In the genomic region with DNA sequence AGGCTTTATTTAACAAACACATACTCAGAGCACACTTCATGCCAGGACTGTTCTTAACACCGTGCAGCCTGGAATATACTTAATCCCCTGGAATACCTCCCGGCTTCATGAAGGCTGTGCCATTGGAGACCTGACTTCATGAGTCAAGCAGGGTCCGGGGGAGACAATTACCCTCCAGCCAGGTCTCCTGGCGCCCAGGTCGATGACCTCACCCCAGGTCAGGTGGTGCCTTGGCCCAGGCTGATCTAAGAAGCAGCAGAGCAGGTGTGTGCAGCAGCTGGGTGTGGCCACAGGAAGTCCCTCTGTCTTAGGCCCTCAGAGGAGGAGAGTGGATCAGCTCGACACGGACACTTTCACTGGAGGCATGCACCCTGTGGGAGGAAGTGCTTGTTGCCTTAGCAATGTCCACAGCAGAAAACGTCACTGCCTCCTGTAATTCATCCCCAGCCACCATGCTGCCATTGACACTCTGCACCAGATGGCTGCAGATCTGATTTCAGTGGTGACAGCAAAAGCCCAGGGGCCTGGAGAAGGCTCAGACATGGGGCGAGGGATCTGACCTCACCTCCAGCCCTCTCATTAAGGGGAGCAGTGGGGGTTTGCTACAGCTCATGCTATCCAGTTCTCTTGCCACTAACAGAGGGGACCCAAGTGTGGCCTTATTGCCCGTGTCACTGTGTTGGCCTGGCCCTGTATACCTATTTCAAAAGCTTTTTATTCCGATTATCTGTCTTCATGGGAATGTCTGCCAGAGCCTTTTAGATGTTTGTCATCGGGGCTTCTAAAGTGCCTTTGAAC, we compare ENCODE assay signal across 11 mouse cellular contexts.
DNase-seq lines count a peak whose midpoint lies in the region; ATAC-seq and TF ChIP-seq lines count a peak whose summit lies in the region.
"Had no signal": no experiment of that assay in that cellular context is flagged by ENCODE, and none has a peak within 500 bp of the region (broad histone marks: within the 10 kb centered on the region; RNA-seq: fewer than 3 reads in every experiment).

No protein-coding gene starts in this region.

- no peak overlapping the region for H3K4me3 ChIP-seq in hindbrain, embryonic 15.5 days
- H3K4me3 ChIP-seq in liver, postnatal 0 days (ENCODE audit: low read depth, low read length) = no peak overlapping the region

- H3K9ac ChIP-seq in hindbrain, embryonic 15.5 days = no peak overlapping the region
- H3K9ac ChIP-seq in liver, postnatal 0 days (replicated peaks) = no peak overlapping the region
- H3K9ac ChIP-seq: liver, embryonic 14.5 days had no signal

- no peak for TF ChIP-seq CTCF in liver, postnatal 0 days (IDR thresholded peaks at IDR 0.05; ENCODE audit: low read depth)

- no peaks in the 10 kb centered on the region for H3K9me3 ChIP-seq in hindbrain, embryonic 15.5 days
- H3K9me3 ChIP-seq in liver, postnatal 0 days (ENCODE audit: low read length) = no peaks in the 10 kb centered on the region

- DNase-seq in embryo, embryonic 10 days (ENCODE audit: low spot score) = peak; percentile 50
- DNase-seq in embryo, embryonic 9.5 days (ENCODE audit: extremely low spot score) = no peak
- DNase-seq in 3134 (ENCODE audit: extremely low read depth, insufficient read length, low spot score) = peak; percentile 13
- peak; percentile 24 to 67 for DNase-seq in lung, postnatal 4 days
- DNase-seq in Muller cell, postnatal 12 days (ENCODE audit: inconsistent ontology term) = no peak
- no peak for DNase-seq in cerebellum, adult 11 months
- DNase-seq in liver, postnatal 0 days = no peak
- DNase-seq: adrenal gland, postnatal 10 days; right cerebral cortex, postnatal 25 days had no signal

- no peak overlapping the region for H3K4me2 ChIP-seq in hindbrain, embryonic 15.5 days
- no peak overlapping the region for H3K4me2 ChIP-seq in liver, postnatal 0 days (ENCODE audit: low read depth, low read length)

- 49% methylated on average over 12 of the region's 12 CpGs for WGBS in hindbrain, embryonic 15.5 days
- WGBS in liver, postnatal 0 days (ENCODE audit: insufficient replicate concordance) = 52% methylated on average over 12 of the region's 12 CpGs

- H3K36me3 ChIP-seq in hindbrain, embryonic 15.5 days = no peaks in the 10 kb centered on the region
- no peaks in the 10 kb centered on the region for H3K36me3 ChIP-seq in liver, postnatal 0 days (replicated peaks; ENCODE audit: insufficient read depth, low read length)

- no peaks in the 10 kb centered on the region for H3K4me1 ChIP-seq in hindbrain, embryonic 15.5 days (replicated peaks)
- H3K4me1 ChIP-seq in liver, postnatal 0 days (ENCODE audit: insufficient read depth) = no peaks in the 10 kb centered on the region

- TF ChIP-seq EP300 in liver, postnatal 0 days (IDR thresholded peaks at IDR 0.05; ENCODE audit: low read depth) = no peak

- H3K27me3 ChIP-seq in hindbrain, embryonic 15.5 days = no peaks in the 10 kb centered on the region
- no peaks in the 10 kb centered on the region for H3K27me3 ChIP-seq in liver, postnatal 0 days (ENCODE audit: insufficient read depth, low read length)

- no peak overlapping the region for H3K27ac ChIP-seq in hindbrain, embryonic 15.5 days (replicated peaks)
- no peak overlapping the region for H3K27ac ChIP-seq in liver, postnatal 0 days (ENCODE audit: low read depth)
- H3K27ac ChIP-seq: liver, embryonic 14.5 days had no signal

- ATAC-seq in hindbrain, embryonic 15.5 days (ENCODE audit: low FRiP score, low read depth) = peak; percentile 50
- ATAC-seq in liver, postnatal 0 days = no peak

Comparison
In these comparisons a context has a peak if more than half of its experiments do, and no peak if none do; other contexts are left out.
1. DNase-seq: peak in embryo, embryonic 10 days (single experiment), 3134 (single experiment) and lung, postnatal 4 days (2 of 2); none in embryo, embryonic 9.5 days (single experiment), Muller cell, postnatal 12 days (single experiment), cerebellum, adult 11 months (single experiment) and liver, postnatal 0 days (single experiment).